Mouse (Mus musculus): ENCODE results near the gene Rrp9. TPM values are rescaled to one million over a fixed set of nuclear protein-coding genes. Genes with fewer than 3 reads are reported as not detected.

The Rrp9 gene
- total RNA-seq, 1 experiment, result 187 TPM

DNA sequence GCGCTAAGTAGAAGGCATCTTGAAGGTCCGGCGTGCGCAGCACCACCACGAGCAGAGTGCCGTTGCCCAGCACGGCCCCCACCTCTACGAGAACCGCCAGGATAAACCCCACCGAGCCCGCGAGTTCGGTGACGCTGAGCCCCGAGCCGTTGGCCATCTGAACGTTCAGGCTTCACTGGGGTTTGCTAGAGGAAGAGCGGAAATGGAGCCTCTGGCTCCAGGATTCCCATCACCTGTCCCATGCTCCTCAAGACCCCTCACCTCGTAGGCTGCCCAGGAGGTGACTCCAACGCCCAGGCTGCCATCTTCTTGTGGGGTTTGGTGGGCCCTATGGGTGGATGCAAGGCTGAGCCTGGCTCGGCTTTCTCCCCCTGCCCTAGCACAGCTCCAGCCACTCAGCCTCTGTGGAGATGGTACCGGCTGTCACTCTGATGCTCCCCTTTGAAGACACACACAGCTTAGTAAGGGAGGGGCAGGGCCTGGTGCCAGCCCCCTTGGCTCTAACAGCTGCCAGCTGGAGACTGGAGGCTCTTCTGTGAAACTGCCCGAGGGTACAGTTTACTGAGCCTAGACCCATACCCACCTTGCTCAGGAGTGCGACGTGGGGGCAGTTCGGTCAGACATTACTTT is 10.1 kb upstream of the Rrp9 start, which contains the start of gene Gpr62:
TSS of gene Gpr62 (minus strand) at position 368 of the 630 bp plus-strand sequence.
- Histone ChIP-seq H3K9ac (ENCODE audit: insufficient read depth, low read depth, low read length, poor library complexity, severe bottlenecking) (peak within 1 kb of the TSS; percentile 81), H3K4me3 (ENCODE audit: insufficient read depth in 1 of 2, low read depth in 1 of 2, low read length in 2 of 2, poor library complexity in 1 of 2, severe bottlenecking in 1 of 2) (peak within 1 kb of the TSS; percentile 79 to 83), H3K9me3 (ENCODE audit: control insufficient read depth, insufficient read depth, low read depth, low read length) (no peaks in the 10 kb centered on the region), H3K27ac (ENCODE audit: insufficient read depth, low read depth, low read length, poor library complexity, severe bottlenecking) (no peak within 1 kb of the TSS), H3K36me3 (ENCODE audit: control insufficient read depth, insufficient read depth, low read length, poor library complexity, severe bottlenecking) (peaks cover 25% of the 10 kb centered on the region), H3K4me1 (ENCODE audit: control insufficient read depth in 2 of 2, insufficient read depth in 2 of 2, low read length in 2 of 2, poor library complexity in 1 of 2) (peaks cover 3 to 33% of the 10 kb centered on the region in 2 experiments; a peak in 3 of 4 replicates)
- in situ Hi-C loops (cut with MboI; ENCODE audit: low sequenced_read_pairs in 2 of 2, unreplicated experiment in 2 of 2), result no loop called here
- DNase-seq (ENCODE audit: low read depth, low spot score), result no peak
- TF ChIP-seq ZC3H11A (IDR thresholded peaks at IDR 0.05; ENCODE audit: borderline replicate concordance, low read depth, low read length) (no peak), CHD2 (IDR thresholded peaks at IDR 0.05; ENCODE audit: low read depth, low read length) (no peak), MAFK (IDR thresholded peaks at IDR 0.05; ENCODE audit: insufficient read depth, low read depth, low read length) (no peak), HCFC1 (IDR thresholded peaks at IDR 0.05; ENCODE audit: borderline replicate concordance, insufficient read depth, low read length) (no peak), ZNF384 (IDR thresholded peaks at IDR 0.05; ENCODE audit: low read depth, low read length) (no peak)

DNA sequence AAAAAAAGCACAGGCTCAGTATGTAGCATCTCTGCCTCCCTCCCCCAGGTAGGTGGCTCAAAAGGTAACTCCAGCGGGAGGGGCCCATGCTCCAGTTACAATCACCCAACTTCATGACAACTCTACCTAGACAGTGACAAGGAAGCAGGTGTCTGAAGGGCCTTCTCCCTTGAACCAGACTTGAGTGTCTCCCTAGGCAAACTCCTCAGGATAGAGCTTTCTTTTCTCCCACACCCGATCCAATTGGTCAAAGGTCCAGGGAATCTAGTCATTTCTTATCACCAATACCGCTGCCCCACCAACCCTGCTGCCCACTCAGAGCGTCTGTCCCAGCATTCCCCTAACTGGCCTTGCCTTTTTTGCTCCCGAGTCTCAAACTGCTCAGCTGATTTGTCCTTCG is 9.0 kb upstream of the Rrp9 start:
- Histone ChIP-seq H3K27ac (ENCODE audit: insufficient read depth, low read depth, low read length, poor library complexity, severe bottlenecking) (no peak overlapping the region), H3K4me1 (ENCODE audit: control insufficient read depth in 2 of 2, insufficient read depth in 2 of 2, low read length in 2 of 2, poor library complexity in 1 of 2) (peaks cover 3 to 38% of the 10 kb centered on the region in 2 experiments; a peak in 3 of 4 replicates), H3K9me3 (ENCODE audit: control insufficient read depth, insufficient read depth, low read depth, low read length) (no peaks in the 10 kb centered on the region), H3K36me3 (ENCODE audit: control insufficient read depth, insufficient read depth, low read length, poor library complexity, severe bottlenecking) (peaks cover 17% of the 10 kb centered on the region), H3K9ac (ENCODE audit: insufficient read depth, low read depth, low read length, poor library complexity, severe bottlenecking) (no peak overlapping the region), H3K4me3 (ENCODE audit: insufficient read depth in 1 of 2, low read depth in 1 of 2, low read length in 2 of 2, poor library complexity in 1 of 2, severe bottlenecking in 1 of 2) (no peak overlapping the region)
- DNase-seq (ENCODE audit: low read depth, low spot score), result no peak
- TF ChIP-seq ZNF384 (IDR thresholded peaks at IDR 0.05; ENCODE audit: low read depth, low read length) (no peak), MAFK (IDR thresholded peaks at IDR 0.05; ENCODE audit: insufficient read depth, low read depth, low read length) (no peak), HCFC1 (IDR thresholded peaks at IDR 0.05; ENCODE audit: borderline replicate concordance, insufficient read depth, low read length) (no peak), ZC3H11A (IDR thresholded peaks at IDR 0.05; ENCODE audit: borderline replicate concordance, low read depth, low read length) (no peak), CHD2 (IDR thresholded peaks at IDR 0.05; ENCODE audit: low read depth, low read length) (no peak)
- in situ Hi-C loops (cut with MboI; ENCODE audit: low sequenced_read_pairs in 2 of 2, unreplicated experiment in 2 of 2), result no loop called here

DNA sequence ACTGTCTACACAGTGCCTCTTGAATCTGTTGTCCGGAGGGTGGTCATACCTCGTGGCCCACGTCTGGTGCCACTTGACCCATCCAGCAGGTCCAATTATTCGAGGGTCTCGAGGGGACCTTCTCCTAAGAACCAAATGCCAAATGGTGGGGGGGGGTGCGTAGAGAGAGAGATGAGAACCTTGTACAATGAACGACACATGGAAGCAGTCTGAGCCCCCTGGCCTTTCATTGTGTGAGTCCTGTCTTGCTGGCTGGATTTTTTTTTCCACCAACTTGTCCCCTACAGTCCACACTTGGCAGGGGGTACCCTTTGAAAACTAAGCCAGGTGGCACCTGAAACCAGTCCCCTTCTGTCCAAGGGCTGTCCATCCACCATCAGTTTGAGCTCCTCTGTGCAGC is 8.0 kb upstream of the Rrp9 start:
- in situ Hi-C loops (cut with MboI; ENCODE audit: low sequenced_read_pairs in 2 of 2, unreplicated experiment in 2 of 2), result no loop called here
- no peak for TF ChIP-seq ZNF384 (IDR thresholded peaks at IDR 0.05; ENCODE audit: low read depth, low read length)
- TF ChIP-seq MAFK (IDR thresholded peaks at IDR 0.05; ENCODE audit: insufficient read depth, low read depth, low read length), result no peak
- TF ChIP-seq CHD2 (IDR thresholded peaks at IDR 0.05; ENCODE audit: low read depth, low read length), result no peak
- TF ChIP-seq HCFC1 (IDR thresholded peaks at IDR 0.05; ENCODE audit: borderline replicate concordance, insufficient read depth, low read length), result no peak
- TF ChIP-seq ZC3H11A (IDR thresholded peaks at IDR 0.05; ENCODE audit: borderline replicate concordance, low read depth, low read length), result no peak
- no peak for DNase-seq (ENCODE audit: low read depth, low spot score)
- H3K9ac ChIP-seq (ENCODE audit: insufficient read depth, low read depth, low read length, poor library complexity, severe bottlenecking), result no peak overlapping the region
- peaks cover 8% of the 10 kb centered on the region for H3K36me3 ChIP-seq (ENCODE audit: control insufficient read depth, insufficient read depth, low read length, poor library complexity, severe bottlenecking)
- H3K4me3 ChIP-seq (ENCODE audit: insufficient read depth in 1 of 2, low read depth in 1 of 2, low read length in 2 of 2, poor library complexity in 1 of 2, severe bottlenecking in 1 of 2), result no peak overlapping the region
- H3K4me1 ChIP-seq (ENCODE audit: control insufficient read depth in 2 of 2, insufficient read depth in 2 of 2, low read length in 2 of 2, poor library complexity in 1 of 2), result peaks cover 3 to 36% of the 10 kb centered on the region in 2 experiments; a peak in 3 of 4 replicates
- H3K9me3 ChIP-seq (ENCODE audit: control insufficient read depth, insufficient read depth, low read depth, low read length), result no peaks in the 10 kb centered on the region
- H3K27ac ChIP-seq (ENCODE audit: insufficient read depth, low read depth, low read length, poor library complexity, severe bottlenecking), result no peak overlapping the region

DNA sequence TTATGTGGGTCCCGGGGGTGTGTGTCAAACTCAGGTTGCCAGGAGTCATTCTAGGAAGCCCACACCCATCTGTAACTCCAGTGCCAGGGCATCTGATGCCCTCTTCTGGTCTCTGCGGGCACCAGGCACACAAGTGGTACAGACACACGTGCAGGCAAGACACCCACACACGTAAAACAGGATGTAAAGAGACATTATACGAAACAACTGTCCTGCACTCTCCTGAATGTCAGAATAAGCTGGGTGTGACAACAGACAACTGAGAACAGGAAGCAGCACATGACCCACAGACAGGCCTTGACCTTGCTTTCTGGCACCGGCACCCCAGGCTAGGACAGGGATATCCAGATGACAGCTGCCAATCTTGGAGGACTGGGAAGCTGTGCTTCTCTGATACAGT is 6.4 kb upstream of the Rrp9 start:
- H3K9ac ChIP-seq (ENCODE audit: insufficient read depth, low read depth, low read length, poor library complexity, severe bottlenecking), result no peak overlapping the region
- DNase-seq (ENCODE audit: low read depth, low spot score), result no peak
- no peak overlapping the region for H3K27ac ChIP-seq (ENCODE audit: insufficient read depth, low read depth, low read length, poor library complexity, severe bottlenecking)
- H3K4me1 ChIP-seq (ENCODE audit: control insufficient read depth in 2 of 2, insufficient read depth in 2 of 2, low read length in 2 of 2, poor library complexity in 1 of 2), result peaks cover 3 to 23% of the 10 kb centered on the region in 2 experiments; a peak in 2 of 4 replicates
- no peaks in the 10 kb centered on the region for H3K36me3 ChIP-seq (ENCODE audit: control insufficient read depth, insufficient read depth, low read length, poor library complexity, severe bottlenecking)
- in situ Hi-C loops (cut with MboI; ENCODE audit: low sequenced_read_pairs in 2 of 2, unreplicated experiment in 2 of 2), result no loop called here
- no peak for TF ChIP-seq CHD2 (IDR thresholded peaks at IDR 0.05; ENCODE audit: low read depth, low read length)
- no peak for TF ChIP-seq ZC3H11A (IDR thresholded peaks at IDR 0.05; ENCODE audit: borderline replicate concordance, low read depth, low read length)
- no peak for TF ChIP-seq ZNF384 (IDR thresholded peaks at IDR 0.05; ENCODE audit: low read depth, low read length)
- no peak for TF ChIP-seq HCFC1 (IDR thresholded peaks at IDR 0.05; ENCODE audit: borderline replicate concordance, insufficient read depth, low read length)
- TF ChIP-seq MAFK (IDR thresholded peaks at IDR 0.05; ENCODE audit: insufficient read depth, low read depth, low read length), result no peak
- H3K9me3 ChIP-seq (ENCODE audit: control insufficient read depth, insufficient read depth, low read depth, low read length), result no peaks in the 10 kb centered on the region
- no peak overlapping the region for H3K4me3 ChIP-seq (ENCODE audit: insufficient read depth in 1 of 2, low read depth in 1 of 2, low read length in 2 of 2, poor library complexity in 1 of 2, severe bottlenecking in 1 of 2)

Data from ES-E14 (cell line).